Mouse (Mus musculus): ENCODE results near the gene Snx21. TPM values are rescaled to one million over a fixed set of nuclear protein-coding genes. Genes with fewer than 3 reads are reported as not detected.

The Snx21 gene
- polyA plus RNA-seq, 1 experiment from 2014 or later, result 16.0 TPM

GRCm38 (mm10) chr2:164752454-164752853 lies 33.2 kb upstream of the Snx21 start:
- no peak overlapping the region for H3K4me3 ChIP-seq (ENCODE audit: low read length)

GRCm38 (mm10) chr2:164754105-164754504 lies 31.5 kb upstream of the Snx21 start:
- WGBS, result 77% methylated on average over 11 of the region's 11 CpGs
- H3K9me3 ChIP-seq (ENCODE audit: control insufficient read depth, low read length), result no peaks in the 10 kb centered on the region
- H3K36me3 ChIP-seq (ENCODE audit: control insufficient read depth, insufficient read depth, low read length), result peaks cover 92% of the 10 kb centered on the region
- no peak overlapping the region for H3K9ac ChIP-seq (ENCODE audit: low read depth, low read length)
- ATAC-seq (ENCODE audit: low FRiP score, low TSS enrichment), result no peak
- H3K4me3 ChIP-seq (ENCODE audit: low read length), result no peak overlapping the region
- no peak overlapping the region for H3K4me2 ChIP-seq (replicated peaks; ENCODE audit: low read depth, low read length)
- H3K27me3 ChIP-seq (ENCODE audit: control insufficient read depth, insufficient read depth, low read length), result no peaks in the 10 kb centered on the region
- no peaks in the 10 kb centered on the region for H3K4me1 ChIP-seq (ENCODE audit: control insufficient read depth, insufficient read depth, low read length)
- no peak overlapping the region for H3K27ac ChIP-seq (ENCODE audit: low read depth, low read length)

More at GRCm38 (mm10) chr2:164752454-164752853, 33.2 kb upstream of the Snx21 start:
- Histone ChIP-seq H3K36me3 (ENCODE audit: control insufficient read depth, insufficient read depth, low read length) (peaks cover 88% of the 10 kb centered on the region), H3K4me2 (replicated peaks; ENCODE audit: low read depth, low read length) (no peak overlapping the region), H3K27me3 (ENCODE audit: control insufficient read depth, insufficient read depth, low read length) (no peaks in the 10 kb centered on the region), H3K9me3 (ENCODE audit: control insufficient read depth, low read length) (no peaks in the 10 kb centered on the region), H3K4me1 (ENCODE audit: control insufficient read depth, insufficient read depth, low read length) (no peaks in the 10 kb centered on the region), H3K27ac (ENCODE audit: low read depth, low read length) (no peak overlapping the region), H3K9ac (ENCODE audit: low read depth, low read length) (no peak overlapping the region)
- ATAC-seq (ENCODE audit: low FRiP score, low TSS enrichment), result no peak
- 89% methylated on average over 2 of the region's 2 CpGs for WGBS

- Histone ChIP-seq H3K4me3 (ENCODE audit: low read length) (no peak overlapping the region), H3K27ac (ENCODE audit: low read depth, low read length) (no peak overlapping the region), H3K9ac (ENCODE audit: low read depth, low read length) (no peak overlapping the region), H3K4me2 (replicated peaks; ENCODE audit: low read depth, low read length) (no peak overlapping the region), H3K4me1 (ENCODE audit: control insufficient read depth, insufficient read depth, low read length) (no peaks in the 10 kb centered on the region), H3K36me3 (ENCODE audit: control insufficient read depth, insufficient read depth, low read length) (peaks cover 93% of the 10 kb centered on the region), H3K9me3 (ENCODE audit: control insufficient read depth, low read length) (no peaks in the 10 kb centered on the region), H3K27me3 (ENCODE audit: control insufficient read depth, insufficient read depth, low read length) (no peaks in the 10 kb centered on the region)
- WGBS, result 83% methylated on average over 2 of the region's 2 CpGs
- ATAC-seq (ENCODE audit: low FRiP score, low TSS enrichment), result no peak
Measured at GRCm38 (mm10) chr2:164754800-164755199, 30.8 kb upstream of the Snx21 start.

- no peak for ATAC-seq (ENCODE audit: low FRiP score, low TSS enrichment)
- Histone ChIP-seq H3K36me3 (ENCODE audit: control insufficient read depth, insufficient read depth, low read length) (peaks cover 96% of the 10 kb centered on the region), H3K27ac (ENCODE audit: low read depth, low read length) (no peak overlapping the region), H3K9ac (ENCODE audit: low read depth, low read length) (no peak overlapping the region), H3K4me2 (replicated peaks; ENCODE audit: low read depth, low read length) (no peak overlapping the region), H3K4me3 (ENCODE audit: low read length) (no peak overlapping the region), H3K9me3 (ENCODE audit: control insufficient read depth, low read length) (no peaks in the 10 kb centered on the region), H3K27me3 (ENCODE audit: control insufficient read depth, insufficient read depth, low read length) (no peaks in the 10 kb centered on the region), H3K4me1 (ENCODE audit: control insufficient read depth, insufficient read depth, low read length) (no peaks in the 10 kb centered on the region)
- WGBS, result 88% methylated on average over 11 of the region's 11 CpGs
Measured at GRCm38 (mm10) chr2:164757841-164758240, 27.8 kb upstream of the Snx21 start.

- no peak overlapping the region for H3K4me2 ChIP-seq (replicated peaks; ENCODE audit: low read depth, low read length)
- H3K4me1 ChIP-seq (ENCODE audit: control insufficient read depth, insufficient read depth, low read length), result no peaks in the 10 kb centered on the region
- H3K27ac ChIP-seq (ENCODE audit: low read depth, low read length), result no peak overlapping the region
- H3K27me3 ChIP-seq (ENCODE audit: control insufficient read depth, insufficient read depth, low read length), result no peaks in the 10 kb centered on the region
- no peak for ATAC-seq (ENCODE audit: low FRiP score, low TSS enrichment)
- no peak overlapping the region for H3K9ac ChIP-seq (ENCODE audit: low read depth, low read length)
- WGBS, result 36% methylated on average over 1 of the region's 1 CpGs
- H3K9me3 ChIP-seq (ENCODE audit: control insufficient read depth, low read length), result no peaks in the 10 kb centered on the region
- peaks cover 95% of the 10 kb centered on the region for H3K36me3 ChIP-seq (ENCODE audit: control insufficient read depth, insufficient read depth, low read length)
- no peak overlapping the region for H3K4me3 ChIP-seq (ENCODE audit: low read length)
Measured at GRCm38 (mm10) chr2:164758692-164759091, 26.9 kb upstream of the Snx21 start.

GRCm38 (mm10) chr2:164760059-164760833 lies 25.4 kb upstream of the Snx21 start:
- no peak overlapping the region for H3K4me2 ChIP-seq (replicated peaks; ENCODE audit: low read depth, low read length)
- no peak for ATAC-seq (ENCODE audit: low FRiP score, low TSS enrichment)
- no peaks in the 10 kb centered on the region for H3K9me3 ChIP-seq (ENCODE audit: control insufficient read depth, low read length)
- no peak overlapping the region for H3K4me3 ChIP-seq (ENCODE audit: low read length)
- no peak overlapping the region for H3K9ac ChIP-seq (ENCODE audit: low read depth, low read length)
- no peaks in the 10 kb centered on the region for H3K4me1 ChIP-seq (ENCODE audit: control insufficient read depth, insufficient read depth, low read length)
- peaks cover 87% of the 10 kb centered on the region for H3K36me3 ChIP-seq (ENCODE audit: control insufficient read depth, insufficient read depth, low read length)
- H3K27ac ChIP-seq (ENCODE audit: low read depth, low read length), result no peak overlapping the region
- no peaks in the 10 kb centered on the region for H3K27me3 ChIP-seq (ENCODE audit: control insufficient read depth, insufficient read depth, low read length)
- 86% methylated on average over 4 of the region's 4 CpGs for WGBS

GRCm38 (mm10) chr2:164761502-164761901 lies 24.1 kb upstream of the Snx21 start:
- no peak overlapping the region for H3K4me3 ChIP-seq (ENCODE audit: low read length)
- H3K4me2 ChIP-seq (replicated peaks; ENCODE audit: low read depth, low read length), result no peak overlapping the region
- ATAC-seq (ENCODE audit: low FRiP score, low TSS enrichment), result no peak
- no peaks in the 10 kb centered on the region for H3K9me3 ChIP-seq (ENCODE audit: control insufficient read depth, low read length)
- H3K9ac ChIP-seq (ENCODE audit: low read depth, low read length), result no peak overlapping the region
- no peak overlapping the region for H3K27ac ChIP-seq (ENCODE audit: low read depth, low read length)
- H3K27me3 ChIP-seq (ENCODE audit: control insufficient read depth, insufficient read depth, low read length), result no peaks in the 10 kb centered on the region
- H3K4me1 ChIP-seq (ENCODE audit: control insufficient read depth, insufficient read depth, low read length), result no peaks in the 10 kb centered on the region
- peaks cover 87% of the 10 kb centered on the region for H3K36me3 ChIP-seq (ENCODE audit: control insufficient read depth, insufficient read depth, low read length)
- WGBS, result 95% methylated on average over 2 of the region's 2 CpGs

- no peak for ATAC-seq (ENCODE audit: low FRiP score, low TSS enrichment)
- H3K27ac ChIP-seq (ENCODE audit: low read depth, low read length), result no peak overlapping the region
- H3K27me3 ChIP-seq (ENCODE audit: control insufficient read depth, insufficient read depth, low read length), result no peaks in the 10 kb centered on the region
- no peak overlapping the region for H3K9ac ChIP-seq (ENCODE audit: low read depth, low read length)
- no peak overlapping the region for H3K4me3 ChIP-seq (ENCODE audit: low read length)
- H3K36me3 ChIP-seq (ENCODE audit: control insufficient read depth, insufficient read depth, low read length), result peaks cover 87% of the 10 kb centered on the region
- no peak overlapping the region for H3K4me2 ChIP-seq (replicated peaks; ENCODE audit: low read depth, low read length)
- H3K9me3 ChIP-seq (ENCODE audit: control insufficient read depth, low read length), result no peaks in the 10 kb centered on the region
- WGBS, result 94% methylated on average over 4 of the region's 4 CpGs
- no peaks in the 10 kb centered on the region for H3K4me1 ChIP-seq (ENCODE audit: control insufficient read depth, insufficient read depth, low read length)
Measured at GRCm38 (mm10) chr2:164761971-164762370, 23.7 kb upstream of the Snx21 start.

GRCm38 (mm10) chr2:164762593-164762992 lies 23.0 kb upstream of the Snx21 start:
- no peak for ATAC-seq (ENCODE audit: low FRiP score, low TSS enrichment)
- 92% methylated on average over 7 of the region's 7 CpGs for WGBS
- Histone ChIP-seq H3K27ac (ENCODE audit: low read depth, low read length) (no peak overlapping the region), H3K27me3 (ENCODE audit: control insufficient read depth, insufficient read depth, low read length) (no peaks in the 10 kb centered on the region), H3K9ac (ENCODE audit: low read depth, low read length) (no peak overlapping the region), H3K9me3 (ENCODE audit: control insufficient read depth, low read length) (no peaks in the 10 kb centered on the region), H3K4me2 (replicated peaks; ENCODE audit: low read depth, low read length) (no peak overlapping the region), H3K4me3 (ENCODE audit: low read length) (no peak overlapping the region), H3K4me1 (ENCODE audit: control insufficient read depth, insufficient read depth, low read length) (no peaks in the 10 kb centered on the region), H3K36me3 (ENCODE audit: control insufficient read depth, insufficient read depth, low read length) (peaks cover 87% of the 10 kb centered on the region)

Data from kidney, embryonic 14.5 days (tissue).